9 mouse cellular contexts compared by ENCODE assay signal in genomic region chr2:116063819-116064293, GRCm38 (mm10). TPM values are rescaled to one million over a fixed set of nuclear protein-coding genes. Genes with fewer than 3 reads are reported as not detected.
DNase-seq lines count a peak whose midpoint lies in the region; ATAC-seq and TF ChIP-seq lines count a peak whose summit lies in the region.
"Had no signal": no experiment of that assay in that cellular context is flagged by ENCODE, and none has a peak within 500 bp of the region (broad histone marks: within the 10 kb centered on the region; RNA-seq: fewer than 3 reads in every experiment).

No protein-coding gene starts in this region.

- WGBS in hindbrain, embryonic 11.5 days, result under 1% methylated on average over 37 of the region's 37 CpGs
- under 1% methylated on average over 37 of the region's 37 CpGs for WGBS in liver, postnatal 0 days (ENCODE audit: insufficient replicate concordance)

- H3K9me3 ChIP-seq in hindbrain, embryonic 11.5 days (ENCODE audit: control insufficient read depth, low read length), result no peaks in the 10 kb centered on the region
- no peaks in the 10 kb centered on the region for H3K9me3 ChIP-seq in liver, postnatal 0 days (ENCODE audit: low read length)

- no peak for TF ChIP-seq EP300 in liver, postnatal 0 days (IDR thresholded peaks at IDR 0.05; ENCODE audit: low read depth)

- DNase-seq in adrenal gland, adult 2 months, result peak; percentile 76
- DNase-seq in adrenal gland, adult 8-10 months, result no peak
- DNase-seq in urinary bladder, postnatal 14 days (ENCODE audit: low spot score), result peak; percentile 20
- DNase-seq in urinary bladder, postnatal 10 days (ENCODE audit: low spot score), result no peak
- peak; percentile 69 for DNase-seq in hindbrain, embryonic 11.5 days (ENCODE audit: low spot score)
- peak; percentile 26 for DNase-seq in liver, postnatal 0 days
- DNase-seq in retina, postnatal 1 day, result peak; percentile 69
- no peak for DNase-seq in spleen, postnatal 14 days (ENCODE audit: low spot score in 2 of 2)

- TF ChIP-seq CTCF in liver, postnatal 0 days (IDR thresholded peaks at IDR 0.05; ENCODE audit: low read depth), result no peak

- H3K27ac ChIP-seq in hindbrain, embryonic 11.5 days (ENCODE audit: low read depth, low read length), result peak overlapping the region; percentile 99
- H3K27ac ChIP-seq in liver, postnatal 0 days (ENCODE audit: low read depth), result peak overlapping the region; percentile 67

- peaks cover 6% of the 10 kb centered on the region for H3K4me1 ChIP-seq in hindbrain, embryonic 11.5 days (replicated peaks; ENCODE audit: control insufficient read depth, insufficient read depth, low read length)
- peaks cover 6% of the 10 kb centered on the region; the same call in 1 of the 2 replicates for H3K4me1 ChIP-seq in liver, postnatal 0 days (ENCODE audit: insufficient read depth)

- no peak for ATAC-seq in hindbrain, embryonic 11.5 days (ENCODE audit: low FRiP score)
- ATAC-seq in liver, postnatal 0 days, result no peak

- peak overlapping the region; percentile 90 for H3K4me3 ChIP-seq in hindbrain, embryonic 11.5 days (ENCODE audit: low read depth, low read length)
- peak overlapping the region; percentile 64 for H3K4me3 ChIP-seq in liver, postnatal 0 days (ENCODE audit: low read depth, low read length)

- H3K36me3 ChIP-seq in hindbrain, embryonic 11.5 days (ENCODE audit: control insufficient read depth, insufficient read depth, low read length), result no peaks in the 10 kb centered on the region
- no peaks in the 10 kb centered on the region for H3K36me3 ChIP-seq in liver, postnatal 0 days (replicated peaks; ENCODE audit: insufficient read depth, low read length)

- H3K9ac ChIP-seq in hindbrain, embryonic 11.5 days (ENCODE audit: low read depth, low read length), result peak overlapping the region; percentile 100
- H3K9ac ChIP-seq in liver, postnatal 0 days (replicated peaks), result peak overlapping the region; percentile 70

- H3K27me3 ChIP-seq in hindbrain, embryonic 11.5 days (ENCODE audit: control insufficient read depth, insufficient read depth, low read length), result no peaks in the 10 kb centered on the region
- H3K27me3 ChIP-seq in liver, postnatal 0 days (ENCODE audit: insufficient read depth, low read length), result peaks cover 64% of the 10 kb centered on the region
- H3K27me3 ChIP-seq: CH12.LX had no signal

- peak overlapping the region; percentile 66 for H3K4me2 ChIP-seq in hindbrain, embryonic 11.5 days (replicated peaks; ENCODE audit: low read depth, low read length)
- peak overlapping the region; percentile 76 for H3K4me2 ChIP-seq in liver, postnatal 0 days (ENCODE audit: low read depth, low read length)

RNA-seq across cellular contexts. Expression of gene Meis2, which starts 1.8 kb away (rescaled TPM):
- total RNA-seq in adrenal gland, adult 2 months (2021), result 100 to 1,000 TPM; 211 to 303 TPM
- 85.4 and 124 TPM in 2 replicates for polyA plus RNA-seq in adrenal gland, adult 2 months (2012; rRNA removed)
- total RNA-seq in adrenal gland, adult 8-10 months (2022), result 100 to 1,000 TPM; 197 to 340 (median 252) TPM
- 121 and 142 TPM in 2 replicates for polyA plus RNA-seq in hindbrain, embryonic 11.5 days (2014; fragmentation: Nextera tagmentation; extraction: Ambion mirVana)
- polyA plus RNA-seq in liver, postnatal 0 days (2015; fragmentation: Nextera tagmentation; extraction: Ambion mirVana), result 2.0 and 2.4 TPM in 2 replicates
- total RNA-seq: CH12.LX had no signal

Comparison
In these comparisons a context has a peak if more than half of its experiments do, and no peak if none do; other contexts are left out.
1. DNase-seq: peak in adrenal gland, adult 2 months (single experiment), urinary bladder, postnatal 14 days (single experiment), hindbrain, embryonic 11.5 days (single experiment), liver, postnatal 0 days (single experiment) and retina, postnatal 1 day (single experiment); none in adrenal gland, adult 8-10 months (single experiment), urinary bladder, postnatal 10 days (single experiment) and spleen, postnatal 14 days (0 of 2).
2. RNA of gene Meis2, which starts 1.8 kb away (polyA plus RNA-seq): 121 to 142 TPM in hindbrain, embryonic 11.5 days and 85.4 to 124 TPM in adrenal gland, adult 2 months; 2.0 to 2.4 TPM in liver, postnatal 0 days; every median in the first group is over 10 times any median in the second.